Mouse (Mus musculus) cerebellum, adult 11 months (tissue): ENCODE data around the gene Adgrg2.
A peak's percentile ranks its signal among the peaks of the same experiment; 100 is the strongest.

ENCODE experiments used
- DNase-seq: peaks from one replicate; pipeline ENCODE4 v3.0.0; 2022

The Adgrg2 gene

DNA sequence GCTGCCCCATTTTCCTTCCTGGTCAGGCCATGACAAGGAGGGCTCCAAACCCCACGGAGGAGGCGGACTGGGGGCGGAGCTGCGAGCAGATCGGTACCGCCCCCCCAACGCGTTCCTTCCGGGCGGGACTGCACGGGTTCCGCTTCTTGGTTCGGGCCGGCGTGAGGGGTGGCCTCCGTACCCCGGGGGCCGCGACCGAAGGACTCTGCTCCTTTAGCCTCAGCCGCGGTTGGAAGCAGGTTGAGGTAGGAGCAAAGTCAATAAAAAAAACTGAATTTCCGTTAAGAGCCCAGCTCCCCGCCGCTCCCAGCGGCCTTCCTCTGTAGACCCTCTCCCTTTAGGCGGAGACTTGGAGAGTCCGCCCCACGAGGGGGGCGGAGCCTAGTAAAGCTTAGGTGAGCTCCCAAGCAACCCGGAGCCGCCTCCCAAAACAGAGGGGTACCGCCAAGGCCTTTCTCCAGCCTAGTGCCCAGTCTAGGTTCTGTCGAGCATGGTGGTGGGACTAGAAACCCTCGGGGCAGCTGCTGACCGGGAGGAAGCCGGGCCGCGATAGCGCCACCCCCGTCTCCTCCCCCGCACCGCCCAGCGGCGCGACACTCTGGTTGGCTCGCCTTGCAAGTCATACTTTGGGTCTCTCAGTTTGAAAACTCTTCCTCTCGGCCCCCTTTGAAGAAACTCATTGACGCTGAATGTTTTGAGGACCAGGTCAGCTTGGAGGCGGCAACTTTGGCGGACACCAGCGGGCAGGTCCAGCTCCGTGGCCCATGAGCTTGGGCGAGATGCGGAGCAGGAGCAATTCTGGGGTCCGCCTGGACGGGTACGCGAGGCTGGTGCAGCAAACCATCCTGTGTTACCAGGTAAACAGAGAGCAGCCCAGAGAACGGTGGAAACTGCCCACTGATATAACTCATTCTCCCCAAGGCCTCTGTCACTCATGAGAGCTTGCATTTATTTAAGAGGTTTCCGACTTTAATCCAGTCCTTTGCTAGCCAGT lies 111.9 kb downstream of the Adgrg2 start, which contains the start of gene Phka2:
TSS of gene Phka2 (plus strand) at position 119 of the 994 bp plus-strand sequence.
- DNase-seq, result peak; percentile 76

DNA sequence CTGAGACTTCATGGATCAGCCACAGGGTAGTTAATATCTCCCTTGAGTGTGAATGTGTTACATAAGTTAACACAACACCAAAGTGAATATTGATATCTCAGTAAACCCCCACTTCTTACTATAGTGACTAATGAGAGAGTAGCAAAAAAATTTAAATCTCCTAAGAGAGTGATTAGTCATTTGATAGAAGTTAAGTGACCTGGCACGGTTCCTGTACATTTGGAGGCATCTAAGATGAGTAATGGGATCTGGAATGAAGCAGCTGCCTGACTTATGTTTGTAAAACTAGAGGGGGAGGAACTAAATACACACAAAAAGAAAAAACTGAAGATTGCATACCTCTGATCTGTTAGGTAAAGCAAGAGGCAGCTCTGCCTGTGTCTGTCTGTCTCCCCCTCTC lies 118.6 kb downstream of the Adgrg2 start:
- no peak for DNase-seq

DNA sequence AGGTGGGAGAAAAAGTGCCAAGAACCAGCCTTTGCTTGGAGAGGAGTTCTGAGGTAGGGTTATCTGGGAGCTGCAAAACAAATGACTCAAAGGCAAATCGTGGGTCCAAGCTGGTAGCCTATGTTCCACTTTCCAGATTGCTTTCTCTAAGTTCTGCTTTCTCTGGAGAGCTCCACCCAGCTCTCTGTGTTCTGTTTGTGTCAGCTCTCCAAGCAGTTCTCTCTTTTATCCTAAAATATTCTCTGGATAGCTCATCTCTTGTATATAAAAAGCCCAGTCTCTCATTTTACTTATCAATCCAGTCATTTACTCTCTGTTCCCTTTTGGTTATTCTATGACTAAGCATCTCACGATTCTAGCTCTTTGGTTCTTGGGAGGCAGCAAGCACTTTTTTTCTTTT lies 119.7 kb downstream of the Adgrg2 start:
- DNase-seq, result no peak

DNA sequence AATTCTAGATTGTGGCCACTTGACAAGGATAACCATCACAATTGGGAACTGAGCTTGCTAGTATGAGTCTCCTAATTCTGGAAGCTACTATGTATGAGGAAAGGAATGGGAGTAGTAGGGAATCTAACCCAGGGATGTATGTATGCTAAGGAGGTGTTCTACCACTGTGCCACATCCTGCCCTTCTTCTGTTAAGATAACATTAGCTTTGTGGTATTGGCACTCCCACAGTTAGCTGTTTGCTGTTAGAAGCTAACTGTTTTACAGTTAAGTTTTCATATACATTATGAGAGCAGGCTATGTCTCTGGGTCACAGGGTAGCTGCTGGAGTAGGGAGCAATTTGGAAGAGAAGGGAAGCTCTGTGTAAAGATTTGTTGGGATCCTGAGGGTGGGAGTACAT lies 125.5 kb downstream of the Adgrg2 start:
- DNase-seq, result no peak

DNA sequence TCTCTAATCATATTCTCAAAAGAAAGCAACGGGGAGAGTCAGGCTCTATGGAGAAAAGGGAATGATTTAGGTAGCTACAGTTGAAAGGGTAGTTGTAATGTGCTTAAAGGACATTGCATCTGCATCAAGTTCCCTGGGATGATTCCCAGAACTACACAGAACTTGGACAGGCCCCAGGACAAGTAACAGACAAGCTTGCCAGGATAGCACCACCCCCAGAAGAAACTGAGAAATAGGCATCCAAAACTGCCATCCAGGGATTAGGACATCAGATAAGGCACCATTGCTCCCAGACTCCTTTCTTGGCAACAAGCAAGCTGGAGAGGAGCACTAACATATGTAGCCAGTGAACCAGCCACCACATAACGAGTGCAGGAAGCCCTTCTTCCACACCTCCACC lies 152.3 kb downstream of the Adgrg2 start:
- no peak for DNase-seq
